Mouse (Mus musculus): ENCODE data around the gene Syt11.
A peak's percentile ranks its signal among the peaks of the same experiment; 100 is the strongest.

GRCm38 (mm10) chr3:88738641-88739040, 36.3 kb downstream of the Syt11 start:
- TF ChIP-seq CTCF (conservative IDR thresholded peaks at IDR 0.05; ENCODE audit: low read length) = peak; percentile 91
- TF ChIP-seq NANOG (IDR thresholded peaks at IDR 0.05; ENCODE audit: borderline replicate concordance, low read length) = no peak

Measured in E14TG2a.4 (cell line).